Mouse (Mus musculus) heart, embryonic 12.5 days (tissue): ENCODE measurements around the gene Prrg2. TPM values are rescaled to one million over a fixed set of nuclear protein-coding genes. Genes with fewer than 3 reads are reported as not detected.

Experiments used
- ATAC-seq: fragments of 200-750 bp; cut with Nextera tagmentation; 2 replicates; pipeline ENCODE4 v1.8.0; 2017; ENCODE audit warnings: moderate TSS enrichment, moderate library complexity; ENCODE audit not compliant: insufficient number of reproducible peaks, low FRiP score
- H3K27ac ChIP-seq: fragments of 300-500 bp; sonication (generic); 2 replicates; pipeline ENCODE4 v1.5.1; 2016; ENCODE audit warnings: mild to moderate bottlenecking, moderate library complexity; ENCODE audit not compliant: poor library complexity, severe bottlenecking
- H3K27me3 ChIP-seq: fragments of 300-500 bp; sonication (generic); replicated peaks from 2 replicates; pipeline ENCODE4 v1.6.1; 2016; ENCODE audit warnings: mild to moderate bottlenecking, moderate library complexity
- H3K36me3 ChIP-seq: fragments of 300-500 bp; sonication (generic); 2 replicates; pipeline ENCODE4 v1.6.1; 2016; ENCODE audit warnings: mild to moderate bottlenecking, moderate library complexity
- H3K4me1 ChIP-seq: fragments of 300-500 bp; sonication (generic); replicated peaks from 2 replicates; pipeline ENCODE4 v1.6.1; 2016; ENCODE audit warnings: mild to moderate bottlenecking
- H3K4me2 ChIP-seq: fragments of 300-500 bp; sonication (generic); 2 replicates; pipeline ENCODE4 v1.6.1; 2016; ENCODE audit warnings: mild to moderate bottlenecking, moderate library complexity
- H3K4me3 ChIP-seq: fragments of 300-500 bp; sonication (generic); 2 replicates; pipeline ENCODE4 v1.5.1; 2016; ENCODE audit warnings: mild to moderate bottlenecking
- H3K9ac ChIP-seq: fragments of 300-500 bp; sonication (generic); 2 replicates; pipeline ENCODE4 v1.6.1; 2016; ENCODE audit warnings: mild to moderate bottlenecking, moderate library complexity
- H3K9me3 ChIP-seq: fragments of 300-500 bp; sonication (generic); replicated peaks from 2 replicates; pipeline ENCODE4 v1.6.1; 2016; ENCODE audit warnings: mild to moderate bottlenecking, moderate library complexity
- WGBS: fragments of 180-500 bp; shearing (Covaris S2); methylation state at CpG from one replicate; pipeline ENCODE4 v1.1.7; 2016; 5-methylcytosine and 5-hydroxymethylcytosine counted together
- polyA plus RNA-seq: library from polyadenylated mRNA; unstranded; fragments of >200 nt; fragmentation: Nextera tagmentation; extraction: Ambion mirVana; gene quantifications from 2 replicates; pipeline ENCODE4 v1.2.1, GENCODE M21; 2016

Gene Prrg2
- polyA plus RNA-seq, 1 experiment from 2014 or later: 14.0 TPM

GRCm38 (mm10) chr7:45015957-45016612, 46.4 kb downstream of the Prrg2 start, which contains the start of gene Scaf1:
Gene Scaf1 (minus strand): TSS chr7:45016363.
- H3K4me2 ChIP-seq: peak within 1 kb of the TSS; percentile 80
- peak within 1 kb of the TSS; percentile 100 for H3K27ac ChIP-seq
- peak within 1 kb of the TSS; percentile 97 for H3K9ac ChIP-seq
- peak; percentile 91 for ATAC-seq
- peaks cover 34% of the 10 kb centered on the region for H3K36me3 ChIP-seq
- H3K9me3 ChIP-seq: no peaks in the 10 kb centered on the region
- H3K27me3 ChIP-seq: no peaks in the 10 kb centered on the region
- peaks cover 37% of the 10 kb centered on the region for H3K4me1 ChIP-seq
- WGBS: under 1% methylated on average over 68 of the region's 69 CpGs
- H3K4me3 ChIP-seq: peak within 1 kb of the TSS; percentile 89

- Histone ChIP-seq H3K9ac (peak overlapping the region; percentile 97), H3K27ac (peak overlapping the region; percentile 88), H3K4me2 (peak overlapping the region; percentile 80), H3K4me3 (peak overlapping the region; percentile 89), H3K9me3 (no peaks in the 10 kb centered on the region), H3K36me3 (peaks cover 31% of the 10 kb centered on the region), H3K27me3 (no peaks in the 10 kb centered on the region), H3K4me1 (peaks cover 37% of the 10 kb centered on the region)
- WGBS: under 1% methylated on average over 20 of the region's 20 CpGs
- no peak for ATAC-seq
Observed at GRCm38 (mm10) chr7:45015344-45015956, 47.0 kb downstream of the Prrg2 start.

GRCm38 (mm10) chr7:45014096-45014451, 48.4 kb downstream of the Prrg2 start:
- Histone ChIP-seq H3K4me3 (no peak overlapping the region), H3K9me3 (no peaks in the 10 kb centered on the region), H3K36me3 (peaks cover 45% of the 10 kb centered on the region), H3K9ac (peak overlapping the region; percentile 97; the same call in 1 of the 2 replicates), H3K27ac (no peak overlapping the region), H3K4me1 (peaks cover 29% of the 10 kb centered on the region), H3K27me3 (no peaks in the 10 kb centered on the region), H3K4me2 (no peak overlapping the region; the same call in 1 of the 2 replicates)
- WGBS: 84% methylated on average over 3 of the region's 3 CpGs
- ATAC-seq: no peak

GRCm38 (mm10) chr7:45013366-45014095, 48.9 kb downstream of the Prrg2 start:
- 93% methylated on average over 16 of the region's 16 CpGs for WGBS

DNA sequence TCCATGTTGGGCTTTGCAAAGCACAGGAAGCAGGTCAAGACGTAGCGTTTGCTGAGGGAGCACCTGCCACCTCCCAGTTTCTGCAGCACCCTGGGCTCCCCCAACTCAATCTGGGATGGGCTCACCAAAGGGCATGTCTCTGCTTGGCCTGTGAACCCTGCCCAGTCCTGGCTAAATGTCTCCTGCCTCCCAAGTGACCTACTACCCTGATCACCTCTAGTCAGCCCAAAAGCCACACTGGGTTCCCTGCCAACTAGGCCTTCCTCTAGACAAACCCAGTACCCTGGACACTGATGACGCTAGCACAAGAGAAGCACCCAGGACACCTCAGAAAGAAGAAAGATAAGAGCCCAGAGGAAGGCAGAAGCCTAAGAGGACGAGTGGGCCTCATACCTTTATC, 49.7 kb downstream of the Prrg2 start:
- Histone ChIP-seq H3K9me3 (no peaks in the 10 kb centered on the region), H3K4me1 (peaks cover 20% of the 10 kb centered on the region), H3K27ac (no peak overlapping the region), H3K9ac (no peak overlapping the region; the same call in 1 of the 2 replicates), H3K4me3 (no peak overlapping the region), H3K4me2 (no peak overlapping the region), H3K36me3 (peaks cover 57% of the 10 kb centered on the region), H3K27me3 (no peaks in the 10 kb centered on the region)
- 78% methylated on average over 4 of the region's 4 CpGs for WGBS
- no peak for ATAC-seq

More at GRCm38 (mm10) chr7:45013366-45014095, 48.9 kb downstream of the Prrg2 start:
- Histone ChIP-seq H3K9ac (no peak overlapping the region; the same call in 1 of the 2 replicates), H3K4me2 (no peak overlapping the region), H3K4me1 (peaks cover 24% of the 10 kb centered on the region), H3K9me3 (no peaks in the 10 kb centered on the region), H3K27me3 (no peaks in the 10 kb centered on the region), H3K27ac (no peak overlapping the region), H3K36me3 (peaks cover 50% of the 10 kb centered on the region), H3K4me3 (no peak overlapping the region)
- no peak for ATAC-seq

GRCm38 (mm10) chr7:45012011-45012410, 50.5 kb downstream of the Prrg2 start:
- no peak for ATAC-seq
- H3K9ac ChIP-seq: no peak overlapping the region
- H3K27ac ChIP-seq: no peak overlapping the region
- H3K36me3 ChIP-seq: peaks cover 65% of the 10 kb centered on the region
- WGBS: 95% methylated on average over 6 of the region's 6 CpGs
- H3K4me1 ChIP-seq: peaks cover 20% of the 10 kb centered on the region
- H3K9me3 ChIP-seq: no peaks in the 10 kb centered on the region
- H3K4me3 ChIP-seq: no peak overlapping the region
- no peak overlapping the region for H3K4me2 ChIP-seq
- no peaks in the 10 kb centered on the region for H3K27me3 ChIP-seq

DNA sequence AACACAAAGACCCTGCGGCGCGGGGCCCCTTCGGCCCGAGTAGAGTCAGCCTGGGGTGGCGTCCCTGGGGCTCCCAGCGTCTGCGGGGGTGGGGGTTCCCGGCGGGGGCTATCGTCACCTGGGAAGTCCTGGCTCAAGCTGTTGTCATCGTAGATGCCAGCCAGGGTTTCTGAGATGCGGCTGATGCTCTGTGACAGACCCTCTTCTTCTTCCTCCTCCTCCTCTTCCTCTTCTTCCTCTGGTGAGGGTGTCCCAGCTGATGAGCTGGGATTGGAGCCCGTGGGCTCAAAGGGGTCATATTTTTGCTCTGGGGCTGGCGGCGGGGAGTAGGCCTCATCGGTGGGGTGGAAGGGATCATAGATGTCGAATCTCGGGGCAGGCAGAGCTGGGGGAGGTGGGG, 54.1 kb downstream of the Prrg2 start:
- Histone ChIP-seq H3K27me3 (no peaks in the 10 kb centered on the region), H3K4me3 (no peak overlapping the region), H3K9me3 (no peaks in the 10 kb centered on the region), H3K27ac (no peak overlapping the region), H3K9ac (no peak overlapping the region), H3K36me3 (peaks cover 94% of the 10 kb centered on the region), H3K4me2 (no peak overlapping the region), H3K4me1 (0 out of 2 replicates have a peak, but pooled peaks cover 15% of the 10 kb centered on the region)
- no peak for ATAC-seq
- 94% methylated on average over 19 of the region's 19 CpGs for WGBS

GRCm38 (mm10) chr7:45007846-45008245, 54.6 kb downstream of the Prrg2 start:
- Histone ChIP-seq H3K27ac (no peak overlapping the region), H3K4me2 (no peak overlapping the region), H3K9me3 (no peaks in the 10 kb centered on the region), H3K9ac (no peak overlapping the region), H3K4me1 (0 out of 2 replicates have a peak, but pooled peaks cover 13% of the 10 kb centered on the region), H3K4me3 (no peak overlapping the region), H3K36me3 (peaks cover 94% of the 10 kb centered on the region), H3K27me3 (no peaks in the 10 kb centered on the region)
- ATAC-seq: no peak
- WGBS: 95% methylated on average over 30 of the region's 30 CpGs

GRCm38 (mm10) chr7:45007141-45007540, 55.3 kb downstream of the Prrg2 start:
- ATAC-seq: no peak
- peaks cover 94% of the 10 kb centered on the region for H3K36me3 ChIP-seq
- no peak overlapping the region for H3K4me3 ChIP-seq
- no peak overlapping the region for H3K9ac ChIP-seq
- H3K27me3 ChIP-seq: no peaks in the 10 kb centered on the region
- H3K27ac ChIP-seq: no peak overlapping the region
- 0 out of 2 replicates have a peak, but pooled peaks cover 9% of the 10 kb centered on the region for H3K4me1 ChIP-seq
- 95% methylated on average over 29 of the region's 29 CpGs for WGBS
- H3K4me2 ChIP-seq: no peak overlapping the region
- H3K9me3 ChIP-seq: no peaks in the 10 kb centered on the region

- no peaks in the 10 kb centered on the region for H3K27me3 ChIP-seq
- H3K36me3 ChIP-seq: peaks cover 94% of the 10 kb centered on the region
- 91% methylated on average over 12 of the region's 12 CpGs for WGBS
- H3K9ac ChIP-seq: no peak overlapping the region
- no peaks in the 10 kb centered on the region for H3K9me3 ChIP-seq
- H3K27ac ChIP-seq: no peak overlapping the region
- H3K4me1 ChIP-seq: peaks cover 13% of the 10 kb centered on the region; the same call in 1 of the 2 replicates
- H3K4me3 ChIP-seq: no peak overlapping the region
- ATAC-seq: no peak
- no peak overlapping the region for H3K4me2 ChIP-seq
Observed at GRCm38 (mm10) chr7:45006503-45006902, 56.0 kb downstream of the Prrg2 start.
